Mouse (Mus musculus) myocyte (in vitro differentiated cells): ENCODE results near the gene Ulk3. TPM values are rescaled to one million over a fixed set of nuclear protein-coding genes. Genes with fewer than 3 reads are reported as not detected.

Experiments
- H3K27me3 ChIP-seq: one replicate; pipeline ENCODE4 v1.6.1; 2011; ENCODE audit not compliant: control insufficient read depth, insufficient read depth, insufficient read length
- H3K36me3 ChIP-seq: one replicate; pipeline ENCODE4 v1.6.1; 2011; ENCODE audit not compliant: control insufficient read depth, insufficient read depth
- H3K4me2 ChIP-seq: one replicate; pipeline ENCODE4 v1.6.1; 2011; ENCODE audit warnings: low read depth, control low read depth
- H3K4me3 ChIP-seq: one replicate; pipeline ENCODE4 v1.5.1; 2011; ENCODE audit warnings: mild to moderate bottlenecking, control low read depth, moderate library complexity
- H3K79me2 ChIP-seq: one replicate; pipeline ENCODE4 v1.6.1; 2011; ENCODE audit not compliant: control insufficient read depth, insufficient read depth
- H3ac ChIP-seq: one replicate; pipeline ENCODE4 v1.6.1; 2011; ENCODE audit not compliant: control insufficient read depth, insufficient read length
- CEBPB ChIP-seq: IDR thresholded peaks from 2 replicates; pipeline ENCODE4 v1.6.1; 2011; ENCODE audit warnings: mild to moderate bottlenecking, moderate library complexity; ENCODE audit not compliant: poor library complexity, insufficient read depth, severe bottlenecking
- E2F4 ChIP-seq: IDR thresholded peaks from one replicate; pipeline ENCODE4 v1.6.1; 2011; ENCODE audit warnings: mild to moderate bottlenecking, control low read depth, moderate library complexity; ENCODE audit not compliant: insufficient read depth
- MAX ChIP-seq: IDR thresholded peaks from one replicate; pipeline ENCODE4 v1.6.1; 2011; ENCODE audit warnings: low read depth, mild to moderate bottlenecking, control low read depth
- MYOD1 ChIP-seq, 3 experiments: IDR thresholded peaks; one replicate each; pipeline ENCODE4 v1.6.1; 2011; ENCODE audit warnings: control low read depth in 2 of 3, low read depth in 2 of 3, mild to moderate bottlenecking in 2 of 3, moderate library complexity in 1 of 3; ENCODE audit not compliant: insufficient read length in 2 of 3, control insufficient read depth in 1 of 3
- MYOG ChIP-seq, 3 experiments: IDR thresholded peaks; one replicate each; pipeline ENCODE4 v1.6.1; 2011; ENCODE audit warnings: control low read depth in 2 of 3, low read depth in 2 of 3, mild to moderate bottlenecking in 2 of 3; ENCODE audit not compliant: insufficient read length in 2 of 3, control insufficient read depth in 1 of 3, insufficient read depth in 1 of 3
- POLR2A ChIP-seq: IDR thresholded peaks from one replicate; pipeline ENCODE4 v1.6.1; 2011; ENCODE audit warnings: low read depth, mild to moderate bottlenecking, control low read depth, moderate library complexity; ENCODE audit not compliant: insufficient read length
- POLR2AphosphoS2 ChIP-seq: IDR thresholded peaks from one replicate; pipeline ENCODE4 v1.6.1; 2011; ENCODE audit warnings: low read depth, control low read depth; ENCODE audit not compliant: insufficient read length
- REST ChIP-seq: IDR thresholded peaks from one replicate; pipeline ENCODE4 v1.6.1; 2011; ENCODE audit warnings: mild to moderate bottlenecking, control low read depth, moderate library complexity; ENCODE audit not compliant: insufficient read depth, insufficient read length
- SRF ChIP-seq: IDR thresholded peaks from one replicate; pipeline ENCODE4 v1.6.1; 2011; ENCODE audit warnings: low read depth; ENCODE audit not compliant: control insufficient read depth, insufficient read length
- TCF12 ChIP-seq: IDR thresholded peaks from one replicate; pipeline ENCODE4 v1.6.1; 2011; ENCODE audit warnings: mild to moderate bottlenecking, control low read depth; ENCODE audit not compliant: poor library complexity, insufficient read depth, severe bottlenecking
- TCF3 ChIP-seq: IDR thresholded peaks from one replicate; pipeline ENCODE4 v1.6.1; 2011; ENCODE audit warnings: low read depth, control low read depth; ENCODE audit not compliant: insufficient read length
- USF1 ChIP-seq: IDR thresholded peaks from one replicate; pipeline ENCODE4 v1.6.1; 2011; ENCODE audit warnings: low read depth, mild to moderate bottlenecking, control low read depth, moderate library complexity
- polyA plus RNA-seq: library from polyadenylated mRNA; unstranded; fragments of >200 nt; fragmentation: generic; extraction: Trizol; gene quantifications from one replicate; pipeline ENCODE4 v1.2.1, GENCODE M21; 2012; ENCODE audit warnings: missing spikeins

Ulk3 gene
- polyA plus RNA-seq, 1 experiment: 12.2 TPM

GRCm38 (mm10) chr9:57641022-57641421 is 51.8 kb downstream of the Ulk3 start:
- Histone ChIP-seq H3K4me2 (peak overlapping the region; percentile 91), H3K79me2 (peaks cover 86% of the 10 kb centered on the region), H3K36me3 (no peaks in the 10 kb centered on the region), H3K27me3 (no peaks in the 10 kb centered on the region), H3ac (no peak overlapping the region), H3K4me3 (no peak overlapping the region)
- no peak for TF ChIP-seq REST
- no peak for TF ChIP-seq MYOG (IDR thresholded peaks at IDR 0.05; ENCODE audit: control insufficient read depth in 1 of 3, insufficient read depth in 1 of 3, insufficient read length in 2 of 3, low read depth in 2 of 3)
- no peak for TF ChIP-seq TCF3
- TF ChIP-seq CEBPB: no peak
- TF ChIP-seq TCF12: no peak
- no peak for TF ChIP-seq SRF

- H3ac ChIP-seq: no peak overlapping the region
- no peaks in the 10 kb centered on the region for H3K27me3 ChIP-seq
- peak overlapping the region; percentile 67 for H3K4me3 ChIP-seq
- TF ChIP-seq TCF12: no peak
- TF ChIP-seq MAX: no peak
- no peak for TF ChIP-seq E2F4
- no peak for TF ChIP-seq MYOD1 (IDR thresholded peaks at IDR 0.05; ENCODE audit: control insufficient read depth in 1 of 3, insufficient read length in 2 of 3, low read depth in 2 of 3)
- no peak for TF ChIP-seq USF1
- TF ChIP-seq CEBPB: no peak
- no peak for TF ChIP-seq POLR2AphosphoS2
- no peak for TF ChIP-seq MYOG (IDR thresholded peaks at IDR 0.05; ENCODE audit: control insufficient read depth in 1 of 3, insufficient read depth in 1 of 3, insufficient read length in 2 of 3, low read depth in 2 of 3)
- TF ChIP-seq SRF: no peak
- TF ChIP-seq REST: no peak
- peaks cover 76% of the 10 kb centered on the region for H3K79me2 ChIP-seq
- H3K4me2 ChIP-seq: peak overlapping the region; percentile 91
- H3K36me3 ChIP-seq: no peaks in the 10 kb centered on the region
Measured at GRCm38 (mm10) chr9:57641775-57642550, 52.7 kb downstream of the Ulk3 start.

DNA sequence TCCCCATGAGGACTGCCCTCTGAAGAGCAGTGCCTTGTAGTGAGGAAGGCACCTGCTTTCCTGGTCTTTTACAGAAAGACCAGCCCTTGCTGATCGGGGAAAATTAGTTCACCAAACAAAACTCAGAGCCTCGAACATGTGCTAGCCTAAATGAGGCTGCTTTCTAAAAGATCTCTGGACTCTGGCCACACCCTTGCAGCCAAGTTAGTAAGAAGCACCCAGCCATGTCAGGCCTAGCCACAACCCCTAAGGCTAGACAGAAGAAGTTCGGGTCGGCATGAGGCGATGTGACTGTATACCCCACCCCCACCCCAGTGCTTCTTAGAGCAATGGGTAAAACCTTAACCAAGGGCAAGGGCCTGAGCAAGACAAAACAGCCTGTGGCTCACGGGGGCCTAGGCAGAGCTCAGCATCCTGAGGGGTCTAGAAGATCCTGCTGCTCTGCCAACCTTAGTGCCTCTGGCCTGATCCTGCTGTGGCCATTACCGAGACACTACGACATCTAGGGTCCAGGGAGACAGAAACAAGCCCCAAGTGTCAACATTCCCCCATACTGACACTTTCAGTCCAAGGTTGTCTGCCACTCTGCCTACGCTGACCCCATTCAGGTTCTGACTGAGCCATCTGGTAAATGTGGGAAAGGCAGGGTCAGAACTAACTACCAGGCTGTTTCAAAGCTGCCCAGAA is 54.1 kb downstream of the Ulk3 start:
- Histone ChIP-seq H3K79me2 (peaks cover 64% of the 10 kb centered on the region), H3K27me3 (no peaks in the 10 kb centered on the region), H3K4me3 (peak overlapping the region; percentile 67), H3K4me2 (peak overlapping the region; percentile 82), H3K36me3 (no peaks in the 10 kb centered on the region), H3ac (no peak overlapping the region)
- no peak for TF ChIP-seq MYOG (IDR thresholded peaks at IDR 0.05; ENCODE audit: control insufficient read depth in 1 of 3, insufficient read depth in 1 of 3, insufficient read length in 2 of 3, low read depth in 2 of 3)
- TF ChIP-seq MYOD1 (IDR thresholded peaks at IDR 0.05; ENCODE audit: control insufficient read depth in 1 of 3, insufficient read length in 2 of 3, low read depth in 2 of 3): no peak
- no peak for TF ChIP-seq REST
- TF ChIP-seq USF1: no peak
- no peak for TF ChIP-seq MAX
- no peak for TF ChIP-seq E2F4
- TF ChIP-seq TCF3: no peak
- TF ChIP-seq POLR2A: no peak

GRCm38 (mm10) chr9:57643856-57644180 is 54.6 kb downstream of the Ulk3 start:
- Histone ChIP-seq H3K27me3 (no peaks in the 10 kb centered on the region), H3K4me3 (peak overlapping the region; percentile 67), H3K79me2 (peaks cover 59% of the 10 kb centered on the region), H3K36me3 (no peaks in the 10 kb centered on the region), H3ac (peak overlapping the region; percentile 92), H3K4me2 (peak overlapping the region; percentile 82)
- no peak for TF ChIP-seq CEBPB
- TF ChIP-seq MYOD1 (IDR thresholded peaks at IDR 0.05; ENCODE audit: control insufficient read depth in 1 of 3, insufficient read length in 2 of 3, low read depth in 2 of 3): no peak
- TF ChIP-seq POLR2A: no peak
- TF ChIP-seq SRF: no peak
- TF ChIP-seq POLR2AphosphoS2: no peak
- TF ChIP-seq MAX: no peak
- TF ChIP-seq USF1: no peak

GRCm38 (mm10) chr9:57644442-57644943 is 55.2 kb downstream of the Ulk3 start:
- Histone ChIP-seq H3K79me2 (peaks cover 52% of the 10 kb centered on the region), H3K36me3 (no peaks in the 10 kb centered on the region), H3K4me3 (peak overlapping the region; percentile 67), H3K27me3 (no peaks in the 10 kb centered on the region), H3K4me2 (peak overlapping the region; percentile 82), H3ac (peak overlapping the region; percentile 92)
- TF ChIP-seq USF1 (no peak), POLR2AphosphoS2 (no peak), CEBPB (no peak)
